Mouse (Mus musculus) heart, postnatal 0 days (tissue): ENCODE results near the gene Hmgb2. TPM values are rescaled to one million over a fixed set of nuclear protein-coding genes. Genes with fewer than 3 reads are reported as not detected.

Source experiments
- ATAC-seq: fragments of 200-750 bp; cut with Nextera tagmentation; 2 replicates; pipeline ENCODE4 v1.8.0; 2017; ENCODE audit warnings: low read depth, moderate number of reproducible peaks, moderate library complexity; ENCODE audit not compliant: insufficient read depth
- DNase-seq: peaks from one replicate; pipeline ENCODE4 v3.0.0-alpha.2; 2016; ENCODE audit warnings: low spot score
- H3K27ac ChIP-seq: fragments of 300-500 bp; sonication (generic); 2 replicates; pipeline ENCODE4 v1.5.1; 2014; ENCODE audit warnings: low read depth, mild to moderate bottlenecking
- H3K27me3 ChIP-seq: fragments of 300-500 bp; sonication (generic); 2 replicates; pipeline ENCODE4 v1.6.1; 2014; ENCODE audit warnings: low read length, mixed read lengths; ENCODE audit not compliant: control insufficient read depth, insufficient read depth
- H3K36me3 ChIP-seq: fragments of 300-500 bp; sonication (generic); replicated peaks from 2 replicates; pipeline ENCODE4 v1.6.1; 2014; ENCODE audit warnings: low read length, mixed read lengths; ENCODE audit not compliant: control insufficient read depth, insufficient read depth
- H3K4me1 ChIP-seq: fragments of 300-500 bp; sonication (generic); 2 replicates; pipeline ENCODE4 v1.6.1; 2014; ENCODE audit warnings: antibody characterized with exemption; ENCODE audit not compliant: control insufficient read depth, insufficient read depth
- H3K4me2 ChIP-seq: fragments of 300-500 bp; sonication (generic); 2 replicates; pipeline ENCODE4 v1.6.1; 2014; ENCODE audit warnings: low read depth, mild to moderate bottlenecking, low read length, moderate library complexity
- H3K4me3 ChIP-seq: fragments of 300-500 bp; sonication (generic); 2 replicates; pipeline ENCODE4 v1.5.1; 2014; ENCODE audit warnings: low read depth, low read length
- H3K9ac ChIP-seq: fragments of 300-500 bp; sonication (generic); replicated peaks from 2 replicates; pipeline ENCODE4 v1.6.1; 2014; ENCODE audit warnings: low read depth, low read length, mixed read lengths
- H3K9me3 ChIP-seq: fragments of 300-500 bp; sonication (generic); replicated peaks from 2 replicates; pipeline ENCODE4 v1.6.1; 2016; ENCODE audit warnings: low read length; ENCODE audit not compliant: control insufficient read depth
- CTCF ChIP-seq: IDR thresholded peaks from 2 replicates; pipeline ENCODE4 v1.5.1; 2016; ENCODE audit warnings: antibody characterized with exemption, control low read depth, low read depth
- EP300 ChIP-seq: IDR thresholded peaks from 2 replicates; pipeline ENCODE4 v1.6.1; 2016; ENCODE audit warnings: antibody characterized with exemption, low read depth
- WGBS: fragments of 180-500 bp; shearing (Covaris S2); extraction: QIAGEN DNeasy Blood & Tissue Kit; methylation state at CpG from one replicate; pipeline ENCODE4 v1.1.7; 2014; 5-methylcytosine and 5-hydroxymethylcytosine counted together
- polyA plus RNA-seq: library from polyadenylated mRNA; unstranded; fragments of >200 nt; fragmentation: Nextera tagmentation; extraction: Ambion mirVana; gene quantifications from 2 replicates; pipeline ENCODE4 v1.2.1, GENCODE M21; 2015
- total RNA-seq: library from RNA; depleted of rRNA; stranded (reverse); fragments of >200 nt; gene quantifications from 2 replicates; pipeline ENCODE4 v1.2.3, GENCODE M21; 2014; ENCODE audit warnings: low replicate concordance

The Hmgb2 gene
- total and polyA plus RNA-seq, 2 experiments from 2014 or later = 25.6 to 145 TPM

- no peak overlapping the region for H3K27ac ChIP-seq
- H3K9ac ChIP-seq = no peak overlapping the region
- H3K36me3 ChIP-seq = peaks cover 10% of the 10 kb centered on the region; the same call in 1 of the 2 replicates
- no peak for ATAC-seq
- no peak overlapping the region for H3K4me2 ChIP-seq
- no peaks in the 10 kb centered on the region for H3K9me3 ChIP-seq
- no peaks in the 10 kb centered on the region for H3K4me1 ChIP-seq
- H3K4me3 ChIP-seq = no peak overlapping the region
- DNase-seq = no peak
- 86% methylated on average over 4 of the region's 4 CpGs for WGBS
- TF ChIP-seq CTCF = no peak
- no peak for TF ChIP-seq EP300
- no peaks in the 10 kb centered on the region for H3K27me3 ChIP-seq
These were observed 21.4 kb downstream of the Hmgb2 start for GRCm38 (mm10) chr8:57533106-57533505.

- Histone ChIP-seq H3K27ac (no peak overlapping the region), H3K36me3 (peaks cover 10% of the 10 kb centered on the region; the same call in 1 of the 2 replicates), H3K4me2 (no peak overlapping the region), H3K9ac (no peak overlapping the region), H3K4me3 (no peak overlapping the region), H3K9me3 (no peaks in the 10 kb centered on the region), H3K4me1 (no peaks in the 10 kb centered on the region), H3K27me3 (no peaks in the 10 kb centered on the region)
- 75% methylated on average over 4 of the region's 4 CpGs for WGBS
- DNase-seq = no peak
- ATAC-seq = no peak
- TF ChIP-seq CTCF (no peak), EP300 (no peak)
These were observed 22.8 kb downstream of the Hmgb2 start for GRCm38 (mm10) chr8:57534495-57534894.

- H3K4me3 ChIP-seq = no peak overlapping the region
- no peak overlapping the region for H3K9ac ChIP-seq
- ATAC-seq (no peak), DNase-seq (no peak)
- TF ChIP-seq EP300 (no peak), CTCF (no peak)
- H3K27me3 ChIP-seq = no peaks in the 10 kb centered on the region
- H3K9me3 ChIP-seq = no peaks in the 10 kb centered on the region
- H3K27ac ChIP-seq = no peak overlapping the region
- no peaks in the 10 kb centered on the region for H3K4me1 ChIP-seq
- no peak overlapping the region for H3K4me2 ChIP-seq
- WGBS = 91% methylated on average over 6 of the region's 6 CpGs
- peaks cover 10% of the 10 kb centered on the region; the same call in 1 of the 2 replicates for H3K36me3 ChIP-seq
These were observed 24.5 kb downstream of the Hmgb2 start for GRCm38 (mm10) chr8:57536167-57536566.

- Histone ChIP-seq H3K4me2 (no peak overlapping the region), H3K27me3 (no peaks in the 10 kb centered on the region), H3K9me3 (no peaks in the 10 kb centered on the region), H3K27ac (no peak overlapping the region), H3K4me3 (no peak overlapping the region), H3K36me3 (peaks cover 10% of the 10 kb centered on the region; the same call in 1 of the 2 replicates), H3K4me1 (no peaks in the 10 kb centered on the region), H3K9ac (no peak overlapping the region)
- WGBS = 64% methylated on average over 7 of the region's 7 CpGs
- no peak for TF ChIP-seq CTCF
- TF ChIP-seq EP300 = no peak
- ATAC-seq = no peak
- no peak for DNase-seq
These were observed 26.9 kb downstream of the Hmgb2 start for GRCm38 (mm10) chr8:57538601-57539000.

- no peak overlapping the region for H3K4me2 ChIP-seq
- DNase-seq (peak; percentile 54), ATAC-seq (peak; percentile 47)
- H3K36me3 ChIP-seq = 0 out of 2 replicates have a peak, but pooled peaks cover 10% of the 10 kb centered on the region
- no peak overlapping the region for H3K4me3 ChIP-seq
- H3K27me3 ChIP-seq = no peaks in the 10 kb centered on the region
- H3K27ac ChIP-seq = no peak overlapping the region
- 42% methylated on average over 12 of the region's 12 CpGs for WGBS
- H3K9me3 ChIP-seq = no peaks in the 10 kb centered on the region
- no peak overlapping the region for H3K9ac ChIP-seq
- H3K4me1 ChIP-seq = no peaks in the 10 kb centered on the region
- TF ChIP-seq EP300 (no peak), CTCF (peak; percentile 65)
These were observed 28.6 kb downstream of the Hmgb2 start for GRCm38 (mm10) chr8:57540110-57540838.

GRCm38 (mm10) chr8:57540951-57541350, 29.2 kb downstream of the Hmgb2 start:
- DNase-seq = no peak
- Histone ChIP-seq H3K4me3 (no peak overlapping the region), H3K9ac (no peak overlapping the region), H3K36me3 (0 out of 2 replicates have a peak, but pooled peaks cover 8% of the 10 kb centered on the region), H3K27me3 (no peaks in the 10 kb centered on the region), H3K27ac (no peak overlapping the region), H3K4me1 (no peaks in the 10 kb centered on the region), H3K4me2 (no peak overlapping the region), H3K9me3 (no peaks in the 10 kb centered on the region)
- 86% methylated on average over 11 of the region's 11 CpGs for WGBS
- no peak for TF ChIP-seq EP300
- TF ChIP-seq CTCF = no peak
- no peak for ATAC-seq
